Mouse (Mus musculus): ENCODE data around the gene Ctcf. TPM values are rescaled to one million over a fixed set of nuclear protein-coding genes. Genes with fewer than 3 reads are reported as not detected.

Ctcf gene
- total RNA-seq, 2 experiments from 2014 or later, result 54.3 to 55.9 TPM

DNA sequence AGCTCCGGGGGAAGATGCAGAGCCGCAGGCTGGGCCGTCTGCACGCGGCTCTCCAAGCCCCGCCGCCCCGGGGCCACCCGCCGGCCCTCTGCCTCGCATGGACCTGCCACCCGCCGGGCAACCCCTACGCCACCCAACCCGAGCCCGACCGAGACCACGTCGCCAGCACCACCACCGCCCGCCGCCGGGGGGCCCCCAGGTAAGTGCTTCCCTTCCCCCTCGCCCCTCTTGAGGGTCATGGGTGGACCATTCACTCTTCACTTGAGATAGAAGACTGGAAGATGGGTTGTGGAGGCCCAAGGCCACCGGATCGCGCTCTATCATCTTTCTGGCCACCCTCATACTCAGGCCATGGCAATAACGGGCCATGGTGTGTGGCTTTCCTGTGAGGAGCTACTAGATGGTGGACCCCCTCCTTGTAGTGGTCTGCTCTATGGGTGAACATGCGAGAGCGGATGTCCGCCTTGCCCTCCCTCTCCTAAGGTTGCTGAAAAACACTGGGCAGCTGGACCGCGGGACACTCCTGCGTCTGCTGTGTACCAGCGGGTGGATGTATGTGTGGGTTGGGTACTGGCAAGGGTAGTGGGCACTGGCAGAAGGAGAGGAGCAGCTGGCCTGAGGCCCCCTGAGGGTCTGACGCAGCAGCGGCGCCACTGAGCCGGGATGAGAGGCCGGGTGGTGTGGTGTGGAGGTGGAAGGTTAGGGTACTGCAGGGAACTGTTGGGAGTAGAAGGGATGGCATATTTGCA, 57.9 kb downstream of the Ctcf start:
- intact Hi-C loops (cut with DNase I), result no loop called here

DNA sequence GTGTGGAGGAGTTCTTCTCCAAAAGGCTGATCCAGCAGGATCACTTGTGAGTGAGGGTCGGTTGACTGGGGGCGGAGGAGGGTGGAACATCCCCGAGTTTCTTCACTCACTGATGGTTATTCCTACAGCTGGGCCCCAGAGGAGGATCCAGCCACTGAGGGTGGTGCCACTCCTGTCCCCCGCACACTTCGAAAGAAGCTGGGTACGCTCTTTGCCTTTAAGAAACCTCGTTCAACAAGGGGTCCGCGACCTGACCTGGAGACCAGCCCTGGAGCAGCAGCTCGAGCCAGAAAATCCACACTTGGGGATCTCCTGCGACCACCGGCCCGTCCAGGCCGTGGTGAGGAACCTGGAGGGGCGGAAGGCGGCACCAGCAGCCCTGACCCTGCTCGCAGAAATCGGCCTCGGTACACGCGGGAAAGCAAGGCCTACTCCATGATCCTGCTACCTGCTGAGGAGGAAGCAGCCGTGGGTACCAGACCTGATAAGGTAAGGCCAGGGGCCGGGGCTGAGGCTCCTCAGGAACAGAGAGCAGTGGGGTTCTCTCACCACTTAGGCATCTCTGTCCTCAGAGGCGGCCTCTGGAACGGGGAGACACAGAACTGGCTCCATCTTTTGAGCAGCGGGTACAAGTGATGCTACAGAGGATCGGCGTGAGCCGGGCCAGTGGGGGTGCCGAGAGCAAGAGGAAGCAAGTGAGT, 58.9 kb downstream of the Ctcf start:
- DNase-seq (ENCODE audit: extremely low spot score in 1 of 2, low spot score in 2 of 2), result no peak
- intact Hi-C loops (cut with DNase I), result loop anchor here (5.0 kb wide), 1 partner anchor 58 kb away; the partner anchor contains the start of genes Agrp and Ctcf

More for the DNA sequence above, 57.9 kb downstream of the Ctcf start:
- peak in 1 of 2 experiments; percentile 77 for DNase-seq (ENCODE audit: extremely low spot score in 1 of 2, low spot score in 2 of 2)

DNA sequence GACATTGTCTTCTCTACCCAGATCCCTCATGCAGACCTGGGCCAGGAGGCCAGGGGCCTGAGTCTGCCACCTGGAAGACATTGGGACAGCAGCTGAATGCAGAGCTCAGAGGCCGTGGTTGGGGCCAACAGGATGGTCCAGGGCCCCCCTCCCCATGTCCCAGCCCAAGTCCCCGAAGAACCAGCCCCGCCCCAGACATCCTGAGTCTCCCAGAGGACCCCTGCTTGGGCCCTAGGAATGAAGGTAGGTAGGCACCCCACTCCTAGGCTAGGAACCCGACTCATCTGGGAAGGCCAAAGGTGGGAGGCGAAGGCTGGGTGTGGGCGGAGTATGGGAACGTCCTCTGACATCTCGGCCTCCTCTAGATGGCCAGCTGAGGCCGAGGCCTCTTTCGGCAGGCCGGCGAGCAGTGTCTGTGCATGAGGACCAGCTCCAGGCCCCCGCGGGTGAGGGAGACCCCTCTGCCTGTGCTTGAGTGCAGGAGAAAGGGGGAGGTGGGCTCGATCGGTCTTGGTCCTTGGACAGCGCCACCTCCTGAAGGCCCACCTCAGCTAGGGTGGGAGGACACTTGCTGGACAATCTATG, 60.9 kb downstream of the Ctcf start:
- no peak for DNase-seq (ENCODE audit: extremely low spot score in 1 of 2, low spot score in 2 of 2)

DNA sequence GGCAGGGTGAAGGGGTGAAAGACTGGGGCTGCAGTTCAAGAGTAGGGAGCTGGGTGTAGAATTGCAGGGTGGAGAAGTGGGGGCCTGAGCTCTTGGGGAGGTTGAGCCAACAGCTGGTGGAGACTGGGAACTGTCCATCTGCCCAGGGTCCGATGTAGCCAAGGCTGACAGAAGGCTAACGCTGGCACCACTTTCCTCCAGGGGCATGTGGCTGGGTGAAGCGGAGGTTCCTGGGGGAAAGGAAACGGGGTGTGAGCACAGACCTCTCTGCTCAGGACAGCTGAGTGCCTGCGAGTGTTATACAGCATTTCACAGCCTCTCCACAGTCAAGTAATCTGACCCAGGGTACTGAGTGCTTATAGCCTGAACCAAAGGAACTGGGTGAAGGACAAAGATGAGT, 62.4 kb downstream of the Ctcf start:
- no peak for DNase-seq (ENCODE audit: extremely low spot score in 1 of 2, low spot score in 2 of 2)
- intact Hi-C loops (cut with DNase I), result loop anchor here (5.0 kb wide), 1 partner anchor 61 kb away; the partner anchor contains the start of genes Agrp and Ctcf

More for the DNA sequence above, 60.9 kb downstream of the Ctcf start:
- intact Hi-C loops (cut with DNase I), result loop anchor here (5.0 kb wide), 1 partner anchor 60 kb away; the partner anchor contains the start of genes Agrp and Ctcf

DNA sequence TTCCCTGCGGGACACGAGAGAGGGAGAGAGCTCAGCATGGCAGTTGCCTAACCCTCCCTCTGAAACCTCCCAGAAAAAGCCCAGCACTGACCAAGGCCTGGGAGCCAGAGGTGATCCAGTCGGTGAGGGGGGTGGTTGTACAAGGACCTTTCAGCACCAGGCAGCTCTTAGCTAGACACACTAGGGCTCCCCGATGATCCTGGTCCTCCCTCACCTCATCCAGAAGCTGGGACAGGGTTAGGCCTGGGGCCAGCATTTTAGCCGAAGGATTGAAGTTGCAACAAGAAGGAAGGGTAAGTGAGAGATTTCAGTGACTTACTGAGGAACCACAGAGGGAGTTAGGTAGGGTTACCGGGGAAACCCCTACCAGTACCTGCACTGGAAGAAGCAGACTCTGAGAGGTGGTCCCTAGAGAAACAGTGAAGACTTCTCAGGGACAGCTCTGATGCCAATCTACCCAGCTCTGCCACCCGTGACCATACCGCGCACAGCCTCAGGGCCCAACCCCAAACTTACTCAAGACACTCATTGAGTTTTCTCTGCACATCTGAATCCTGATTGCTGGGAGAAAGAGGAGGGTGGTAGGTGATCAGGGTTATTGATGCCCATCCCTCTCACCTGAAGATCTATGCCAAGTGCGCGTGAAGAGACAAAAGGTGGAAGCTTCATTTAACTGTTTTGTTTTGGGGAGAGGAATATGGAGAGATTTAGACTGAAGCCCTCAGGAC, 63.3 kb downstream of the Ctcf start:
- intact Hi-C loops (cut with DNase I), result loop anchor here (5.0 kb wide), 1 partner anchor 62 kb away; the partner anchor contains the start of genes Agrp and Ctcf
- DNase-seq (ENCODE audit: extremely low spot score in 1 of 2, low spot score in 2 of 2), result no peak

DNA sequence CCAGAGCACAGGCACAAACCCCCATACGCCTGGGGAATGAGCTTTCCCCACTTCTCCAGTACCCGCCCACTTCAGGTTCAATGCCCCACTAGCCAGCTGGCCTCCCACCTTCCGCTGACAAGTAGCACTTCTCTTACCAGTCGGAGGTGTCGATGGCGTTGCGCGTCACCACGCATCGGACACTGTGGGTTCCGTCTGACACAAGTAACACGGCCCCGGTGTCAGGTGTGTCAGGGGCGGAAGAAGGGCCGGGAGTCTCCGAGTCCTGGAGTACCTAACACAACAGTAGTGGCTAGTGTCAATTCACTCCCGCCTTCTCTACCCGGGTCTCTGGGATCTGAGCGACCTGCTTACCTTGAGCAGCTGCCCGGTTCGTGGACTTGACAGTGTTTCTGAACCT, 64.2 kb downstream of the Ctcf start:
- intact Hi-C loops (cut with DNase I), result no loop called here
- peak in 1 of 2 experiments; percentile 66 for DNase-seq (ENCODE audit: extremely low spot score in 1 of 2, low spot score in 2 of 2)

DNA sequence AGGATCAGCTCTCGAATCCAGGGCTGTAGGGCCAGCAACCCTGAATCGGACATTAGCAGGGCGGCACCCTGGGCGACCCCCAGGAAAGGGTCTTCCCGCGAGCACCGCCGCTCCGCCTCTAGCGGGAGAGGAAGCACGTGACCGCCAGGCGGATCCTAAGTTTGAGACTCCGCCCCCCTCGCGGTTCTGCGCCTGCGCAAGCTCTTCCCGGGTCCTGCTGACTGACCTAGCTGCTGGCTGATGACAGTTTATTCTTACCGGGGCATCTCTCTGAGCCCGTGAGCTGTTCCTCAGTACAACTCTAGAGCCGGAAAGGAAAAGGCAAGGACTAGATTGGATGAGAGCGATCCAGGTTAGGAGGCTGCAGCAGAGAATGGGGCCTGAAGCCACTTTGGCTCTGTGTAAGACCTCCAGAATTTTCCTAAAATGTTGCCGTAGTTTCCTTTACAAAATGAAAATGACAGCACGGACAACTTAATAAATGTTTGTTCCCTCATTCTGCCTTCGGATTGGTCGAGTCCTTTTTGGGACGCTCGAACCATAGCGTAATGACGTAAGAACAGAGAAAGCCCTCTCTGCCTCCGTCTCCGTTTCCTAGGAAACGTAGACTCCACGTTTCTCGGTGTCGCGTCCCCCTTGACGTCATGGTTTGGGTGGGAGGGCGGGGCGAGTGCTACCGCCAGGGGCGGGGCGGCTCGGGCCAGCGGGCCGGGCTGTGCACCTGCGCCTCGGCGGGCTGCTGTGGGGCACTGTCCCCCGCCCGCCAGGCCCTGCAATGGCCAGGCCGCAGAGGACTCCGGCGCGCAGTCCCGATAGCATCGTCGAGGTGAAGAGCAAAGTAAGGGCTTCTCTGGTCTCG, 64.8 kb downstream of the Ctcf start, which contains the start of the genes Acd and Pard6a:
TSS of gene Acd (minus strand) at position 137 of the 859 bp plus-strand sequence.
TSS of gene Pard6a (plus strand) at position 183 of the 859 bp plus-strand sequence.
- DNase-seq (ENCODE audit: extremely low spot score in 1 of 2, low spot score in 2 of 2), result peak; percentile 93 to 95
- intact Hi-C loops (cut with DNase I), result no loop called here

DNA sequence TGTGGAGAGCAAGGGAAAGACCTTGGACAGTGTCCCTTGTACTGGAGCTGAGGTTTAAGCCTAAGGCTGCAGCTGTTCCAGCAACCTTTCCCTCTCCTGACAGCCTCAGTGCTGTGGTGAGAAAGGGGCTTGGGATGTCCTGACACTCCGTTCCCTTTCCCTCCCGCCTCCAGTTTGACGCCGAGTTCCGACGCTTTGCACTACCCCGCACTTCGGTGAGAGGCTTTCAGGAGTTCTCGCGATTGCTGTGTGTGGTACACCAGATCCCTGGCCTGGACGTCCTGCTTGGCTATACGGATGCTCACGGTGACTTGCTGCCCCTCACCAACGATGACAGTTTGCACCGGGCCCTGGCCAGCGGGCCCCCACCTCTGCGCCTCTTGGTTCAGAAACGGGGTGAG, 65.6 kb downstream of the Ctcf start:
- no peak for DNase-seq (ENCODE audit: extremely low spot score in 1 of 2, low spot score in 2 of 2)
- intact Hi-C loops (cut with DNase I), result no loop called here

DNA sequence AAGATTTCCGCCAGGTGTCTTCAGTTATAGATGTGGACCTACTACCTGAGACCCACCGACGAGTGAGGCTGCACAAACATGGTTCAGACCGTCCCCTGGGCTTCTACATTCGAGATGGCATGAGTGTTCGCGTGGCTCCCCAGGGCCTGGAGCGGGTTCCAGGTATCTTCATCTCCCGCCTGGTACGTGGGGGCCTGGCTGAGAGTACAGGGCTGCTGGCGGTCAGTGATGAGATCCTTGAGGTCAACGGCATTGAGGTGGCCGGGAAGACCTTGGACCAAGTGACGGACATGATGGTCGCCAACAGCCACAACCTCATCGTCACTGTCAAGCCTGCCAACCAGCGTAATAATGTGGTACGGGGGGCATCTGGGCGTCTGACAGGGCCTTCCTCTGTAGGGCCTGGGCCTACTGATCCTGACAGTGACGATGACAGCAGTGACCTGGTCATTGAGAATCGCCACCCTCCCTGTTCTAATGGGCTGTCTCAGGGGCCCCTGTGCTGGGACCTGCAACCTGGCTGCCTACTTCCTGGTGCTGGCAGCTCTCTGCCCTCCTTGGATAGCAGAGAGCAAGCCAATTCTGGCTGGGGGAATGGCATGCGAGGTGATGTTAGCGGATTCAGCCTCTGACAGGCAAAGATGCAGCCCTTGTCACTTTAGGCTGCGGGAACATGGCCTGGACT, 66.5 kb downstream of the Ctcf start:
- DNase-seq (ENCODE audit: extremely low spot score in 1 of 2, low spot score in 2 of 2), result no peak
- intact Hi-C loops (cut with DNase I), result no loop called here

DNA sequence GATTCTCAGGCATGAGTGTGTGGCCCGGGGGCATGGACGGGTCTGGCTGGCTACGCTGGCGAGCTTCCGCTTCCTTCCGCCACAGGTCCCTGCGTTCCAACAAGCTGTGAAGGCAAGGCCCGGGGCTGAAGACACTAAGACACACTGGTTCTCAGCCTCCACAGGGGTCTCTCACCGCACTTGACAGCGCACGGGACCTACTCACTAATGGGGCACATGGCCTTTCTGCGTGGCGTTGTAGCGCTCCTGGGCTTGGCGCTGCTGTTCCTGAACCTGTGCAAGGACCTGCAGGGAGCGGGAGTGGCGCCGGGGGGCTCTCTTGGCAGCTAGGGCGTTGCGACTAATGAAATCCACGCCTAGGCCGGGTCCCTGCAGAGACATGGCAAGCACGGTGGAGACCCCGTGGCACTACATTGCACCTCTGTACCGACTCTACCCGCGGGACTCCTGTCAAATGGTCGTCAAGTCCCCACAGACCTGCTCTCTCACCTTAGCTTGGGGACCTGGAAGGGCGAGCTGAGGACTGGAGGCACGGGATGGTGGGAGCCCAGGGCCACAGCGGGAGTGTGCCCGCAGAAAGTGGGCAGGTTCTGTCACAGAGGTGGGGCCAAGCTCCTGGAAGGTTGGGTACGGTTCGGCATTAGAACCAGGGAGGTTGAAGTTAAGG, 67.9 kb downstream of the Ctcf start:
- intact Hi-C loops (cut with DNase I), result no loop called here
- no peak for DNase-seq (ENCODE audit: extremely low spot score in 1 of 2, low spot score in 2 of 2)

DNA sequence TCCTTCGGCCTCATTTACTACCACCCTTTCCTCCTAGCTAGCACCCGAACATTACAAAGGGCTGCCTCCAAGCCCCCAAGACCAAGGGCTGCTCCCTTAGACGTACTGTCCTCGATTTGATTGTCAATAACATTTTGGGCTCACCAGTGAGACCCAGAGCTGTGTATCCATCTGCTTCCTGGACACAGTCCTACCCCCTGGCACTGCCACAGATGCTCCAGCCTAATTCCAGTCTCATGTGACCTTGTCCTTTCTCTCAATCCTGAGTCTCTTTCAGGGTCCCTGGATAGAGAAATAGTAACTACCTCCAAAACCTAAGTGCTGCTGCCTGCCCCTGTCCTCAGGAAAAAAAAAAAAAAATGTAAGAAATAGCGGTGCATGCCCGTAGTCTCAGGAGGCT, 68.6 kb downstream of the Ctcf start:
- intact Hi-C loops (cut with DNase I), result no loop called here
- DNase-seq (ENCODE audit: extremely low spot score in 1 of 2, low spot score in 2 of 2), result no peak

DNA sequence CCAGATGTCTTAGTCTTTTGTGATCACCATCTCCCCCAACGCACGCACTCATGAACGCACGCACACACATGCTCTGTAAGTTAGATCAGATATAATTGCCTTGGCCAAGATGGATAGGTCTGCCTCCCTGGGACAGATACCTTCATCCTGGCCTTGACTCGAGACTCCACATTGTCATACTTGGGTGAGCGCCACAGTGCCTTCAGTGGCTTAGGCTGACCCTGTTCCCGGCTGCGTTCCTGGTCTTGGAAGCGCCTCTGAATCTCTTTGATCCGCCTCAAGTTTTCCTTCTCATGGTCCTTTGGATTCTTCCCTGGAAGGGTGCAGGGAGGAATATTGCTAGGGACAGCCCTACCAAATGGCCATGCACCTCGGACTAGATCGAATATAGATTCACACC, 70.1 kb downstream of the Ctcf start:
- no peak for DNase-seq (ENCODE audit: extremely low spot score in 1 of 2, low spot score in 2 of 2)
- intact Hi-C loops (cut with DNase I), result no loop called here

DNA sequence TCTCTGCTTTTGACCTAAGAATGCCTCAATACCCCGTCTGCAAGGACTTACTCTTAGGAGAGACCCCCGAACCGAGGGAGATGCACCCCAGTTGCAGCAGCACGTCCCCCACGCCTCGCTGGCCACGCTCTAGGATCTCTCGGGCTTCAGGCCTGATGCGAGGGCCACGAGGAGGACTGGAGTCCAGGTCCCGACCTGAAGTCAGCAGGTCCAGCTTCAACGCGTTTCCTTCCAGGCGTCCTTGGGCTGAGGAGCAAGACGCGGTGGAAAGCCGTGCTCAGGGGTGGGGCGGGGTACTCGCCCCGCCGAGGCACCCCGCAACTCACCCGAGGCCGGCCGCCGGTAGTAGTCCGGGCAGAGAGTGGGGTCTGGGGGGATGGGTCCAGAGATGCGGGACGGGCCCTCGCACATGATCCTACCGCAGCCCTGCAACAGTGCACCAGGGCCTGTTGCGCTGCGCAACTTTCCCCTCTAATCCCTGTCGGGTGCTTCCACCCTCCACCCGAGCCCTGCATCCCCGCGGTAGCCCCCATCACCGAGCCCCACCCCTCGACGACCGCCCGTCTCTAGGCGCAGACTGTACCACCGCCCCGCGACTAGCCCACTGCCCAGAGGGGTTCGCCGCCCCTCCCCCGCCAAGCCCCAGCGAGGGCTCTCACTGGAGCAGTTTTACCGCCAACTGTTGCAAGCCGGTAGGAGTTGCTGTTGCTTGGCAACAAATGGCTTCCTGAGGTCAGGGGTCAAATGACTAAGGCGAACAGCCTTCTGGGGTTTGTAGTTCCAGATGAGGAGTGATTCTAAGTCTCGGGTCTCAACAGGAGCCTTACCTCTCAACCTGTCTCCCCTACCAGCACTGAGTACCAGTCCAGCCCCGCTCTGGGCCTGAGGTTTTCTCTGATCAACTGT, 71.4 kb downstream of the Ctcf start, which contains the start of the genes 4933405L10Rik and Enkd1:
TSS of gene 4933405L10Rik (plus strand) at position 158 of the 906 bp plus-strand sequence.
TSS of gene Enkd1 (minus strand) at position 713 of the 906 bp plus-strand sequence.
- intact Hi-C loops (cut with DNase I), result no loop called here
- DNase-seq (ENCODE audit: extremely low spot score in 1 of 2, low spot score in 2 of 2), result peak; percentile 91 to 94

DNA sequence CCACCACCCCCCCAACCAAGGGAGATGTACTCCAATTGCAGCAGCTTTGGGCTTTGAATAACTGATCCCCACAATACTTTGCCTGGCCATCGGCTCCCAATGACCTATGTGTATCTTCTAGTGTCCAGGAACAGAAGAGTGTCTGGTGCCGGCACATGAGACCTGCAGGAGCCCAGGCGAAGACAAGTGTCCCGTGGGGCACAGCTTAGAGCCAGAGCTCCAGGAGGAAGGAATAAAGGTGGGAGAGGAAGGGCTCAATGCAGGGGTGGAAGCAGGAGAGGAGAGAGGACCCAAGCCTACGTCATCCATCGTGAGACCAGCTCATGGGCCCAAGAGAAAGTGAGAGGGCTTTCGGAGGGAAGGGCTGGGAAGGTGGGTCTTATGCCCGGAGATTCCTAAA, 72.3 kb downstream of the Ctcf start:
- intact Hi-C loops (cut with DNase I), result no loop called here
- DNase-seq (ENCODE audit: extremely low spot score in 1 of 2, low spot score in 2 of 2), result no peak

DNA sequence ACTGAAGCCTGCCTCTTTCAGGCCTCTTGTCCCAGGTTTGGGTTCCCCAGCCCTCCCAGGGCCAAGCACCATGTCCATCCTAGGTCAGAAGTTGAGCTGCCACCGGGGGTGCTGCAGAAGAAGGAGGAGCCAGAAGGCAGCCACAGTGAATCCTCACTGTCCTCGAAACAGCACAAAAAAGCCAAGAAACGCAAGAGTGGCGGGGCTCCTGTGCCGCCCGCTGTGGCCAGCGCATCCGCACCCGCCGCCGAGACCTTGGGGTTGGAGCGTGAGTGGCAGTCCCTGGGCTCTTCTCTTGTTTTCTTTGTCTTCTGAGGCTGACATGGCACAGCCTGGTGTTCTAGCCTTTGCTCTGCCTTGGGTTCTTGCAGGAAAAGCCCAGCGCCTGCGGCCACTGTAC, 72.9 kb downstream of the Ctcf start:
- DNase-seq (ENCODE audit: extremely low spot score in 1 of 2, low spot score in 2 of 2), result no peak
- intact Hi-C loops (cut with DNase I), result no loop called here

DNA sequence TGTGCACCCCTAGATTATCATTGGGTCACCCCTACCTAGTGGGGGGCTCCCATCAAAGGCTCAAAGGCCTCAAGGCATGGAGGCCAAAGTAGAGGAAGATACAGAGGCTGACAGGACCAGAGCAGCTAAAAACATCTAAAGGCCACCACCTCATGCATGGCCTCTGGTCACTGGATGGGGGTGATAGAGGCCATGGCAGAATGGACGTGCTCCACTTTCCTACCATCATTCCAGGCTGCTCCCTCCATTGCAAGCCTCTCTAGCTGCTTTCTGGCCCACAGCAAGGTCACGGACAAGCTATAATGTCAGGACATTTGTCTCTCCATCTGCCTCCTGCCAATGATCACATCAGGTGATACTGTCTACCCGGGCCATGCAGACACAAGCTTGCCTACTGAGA, 75.9 kb downstream of the Ctcf start:
- intact Hi-C loops (cut with DNase I), result loop anchor here (5.0 kb wide), 1 partner anchor 220 kb away; the partner anchor contains the start of gene Ctrl
- no peak for DNase-seq (ENCODE audit: extremely low spot score in 1 of 2, low spot score in 2 of 2)
